7 mouse cellular contexts compared by ENCODE assay signal in genomic region chr3:153755785-153756326, GRCm38 (mm10). TPM values are rescaled to one million over a fixed set of nuclear protein-coding genes. Genes with fewer than 3 reads are reported as not detected.
DNase-seq lines count a peak whose midpoint lies in the region; ATAC-seq and TF ChIP-seq lines count a peak whose summit lies in the region.
"Not testable (repeated sequence)": the region's sequence is repeated elsewhere in the genome, so short reads cannot be mapped to it uniquely, and the experiment has no call there.
"Had no signal": no experiment of that assay in that cellular context is flagged by ENCODE, and none has a peak within 500 bp of the region (broad histone marks: within the 10 kb centered on the region; RNA-seq: fewer than 3 reads in every experiment).

No protein-coding gene starts in this region.

- 0 out of 2 replicates have a peak overlapping the region, but pooled peaks have one; percentile 12 for H3K27ac ChIP-seq in heart, embryonic 13.5 days (replicated peaks)
- not testable (repeated sequence) for H3K27ac ChIP-seq in thymus, adult 2 months (ENCODE audit: control insufficient read depth, insufficient read depth, low read length)

- not testable (repeated sequence) for H3K4me2 ChIP-seq in heart, embryonic 13.5 days

- H3K9me3 ChIP-seq in heart, embryonic 13.5 days, result not testable (repeated sequence)

- not testable (repeated sequence) for H3K27me3 ChIP-seq in heart, embryonic 13.5 days (replicated peaks); thymus, adult 2 months (ENCODE audit: control insufficient read depth, insufficient read depth, low read length)

- peak; percentile 3 to 5 for DNase-seq in B cell, adult 2 months
- DNase-seq in CD4-positive, CD25-positive, alpha-beta regulatory T cell, adult 2 months (ENCODE audit: low read depth, low spot score), result peak; percentile 26
- peak; percentile 76 for DNase-seq in MEL-GATA-1-ER (ENCODE audit: extremely low read depth, low read depth)
- peak; percentile 11 for DNase-seq in thymus, adult 2 months
- peak; percentile 9 to 20 for DNase-seq in thymus, postnatal 36 days

- not testable (repeated sequence) for H3K36me3 ChIP-seq in heart, embryonic 13.5 days; thymus, adult 2 months (ENCODE audit: control insufficient read depth, insufficient read depth, low read length)

- WGBS in heart, embryonic 13.5 days, result 61% methylated on average over 14 of the region's 14 CpGs
- 42% methylated on average over 14 of the region's 14 CpGs for WGBS in thymus, adult 2 months

- H3K9ac ChIP-seq in heart, embryonic 13.5 days, result not testable (repeated sequence)

- ATAC-seq in heart, embryonic 13.5 days (ENCODE audit: extremely low read depth, insufficient number of reproducible peaks, low FRiP score, low TSS enrichment), result not testable (repeated sequence)

- TF ChIP-seq POLR2A in thymus, adult 2 months (IDR thresholded peaks at IDR 0.05; ENCODE audit: control insufficient read depth, extremely low read depth, insufficient read depth, low read length, poor library complexity), result not testable (repeated sequence)

- H3K4me3 ChIP-seq in heart, embryonic 13.5 days; thymus, adult 2 months (ENCODE audit: control insufficient read depth, insufficient read depth, low read length): not testable (repeated sequence)

- H3K4me1 ChIP-seq in heart, embryonic 13.5 days, result peaks cover 46% of the 10 kb centered on the region
- not testable (repeated sequence) for H3K4me1 ChIP-seq in thymus, adult 2 months (replicated peaks; ENCODE audit: control insufficient read depth, insufficient read depth, low read length)

- not testable (repeated sequence) for TF ChIP-seq CTCF in thymus, adult 2 months (IDR thresholded peaks at IDR 0.05; ENCODE audit: borderline replicate concordance, control insufficient read depth, extremely low read depth, insufficient read depth, low read length, poor library complexity)

RNA-seq across cellular contexts. Expression of gene St6galnac3, which starts 30.9 kb away (rescaled TPM):
- polyA plus RNA-seq in heart, embryonic 13.5 days (2015; fragmentation: Nextera tagmentation; extraction: Ambion mirVana), result 21.7 and 24.8 TPM in 2 replicates
- polyA plus RNA-seq in thymus, adult 2 months (2012; rRNA removed), result 1.3 and 1.6 TPM in 2 replicates
- polyA plus RNA-seq: C2C12 had no signal

Comparison
In these comparisons a context has a peak if more than half of its experiments do, and no peak if none do; other contexts are left out.
1. DNase-seq: peak in every context shown above with its lines; median percentile 76 in MEL-GATA-1-ER; 26 in CD4-positive, CD25-positive, alpha-beta regulatory T cell, adult 2 months; 14 in thymus, postnatal 36 days; 11 in thymus, adult 2 months; 4 in B cell, adult 2 months.